11 mouse cellular contexts compared by ENCODE assay signal in the genomic region with DNA sequence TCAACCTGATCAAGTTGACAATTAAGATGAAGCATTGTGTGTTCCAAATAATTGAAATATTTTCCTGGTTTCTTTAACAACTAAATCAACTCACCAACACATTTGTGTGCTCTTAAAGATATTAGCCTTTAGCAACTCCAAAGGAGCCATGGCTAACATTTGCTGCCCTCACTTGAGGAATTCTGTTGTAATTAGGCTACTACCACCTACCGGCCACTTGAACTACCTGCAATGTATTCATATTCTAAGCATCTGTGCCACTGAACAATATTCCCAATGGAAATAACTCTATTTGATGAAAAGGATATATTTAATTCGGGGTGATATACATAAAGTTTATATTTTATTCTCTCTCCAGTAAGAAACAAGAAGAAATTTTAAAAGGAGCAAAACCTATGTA.
DNase-seq lines count a peak whose midpoint lies in the region; ATAC-seq and TF ChIP-seq lines count a peak whose summit lies in the region.
"Had no signal": no experiment of that assay in that cellular context is flagged by ENCODE, and none has a peak within 500 bp of the region (broad histone marks: within the 10 kb centered on the region; RNA-seq: fewer than 3 reads in every experiment).

No protein-coding gene starts in this region.

- ATAC-seq in hindbrain, embryonic 11.5 days (ENCODE audit: low FRiP score), result no peak
- no peak for ATAC-seq in midbrain, postnatal 0 days (ENCODE audit: low FRiP score)
- ATAC-seq in midbrain, embryonic 16.5 days, result no peak
- ATAC-seq in stomach, postnatal 0 days (ENCODE audit: low FRiP score, low TSS enrichment), result no peak
- ATAC-seq in liver, embryonic 12.5 days, result no peak
- ATAC-seq: forebrain, embryonic 13.5 days had no signal

- 38% methylated on average over 2 of the region's 2 CpGs for WGBS in hindbrain, embryonic 11.5 days
- WGBS in hindbrain, embryonic 10.5 days, result 26% methylated on average over 2 of the region's 2 CpGs
- WGBS in midbrain, postnatal 0 days, result 33% methylated on average over 2 of the region's 2 CpGs
- 29% methylated on average over 2 of the region's 2 CpGs for WGBS in midbrain, embryonic 16.5 days
- 33% methylated on average over 2 of the region's 2 CpGs for WGBS in cerebellum, adult 2 months
- WGBS in stomach, postnatal 0 days, result 32% methylated on average over 2 of the region's 2 CpGs
- 17% methylated on average over 2 of the region's 2 CpGs for WGBS in liver, embryonic 12.5 days (ENCODE audit: insufficient replicate concordance)

- no peaks in the 10 kb centered on the region for H3K27me3 ChIP-seq in hindbrain, embryonic 11.5 days (ENCODE audit: control insufficient read depth, insufficient read depth, low read length)
- H3K27me3 ChIP-seq in hindbrain, embryonic 10.5 days (ENCODE audit: insufficient read depth, poor library complexity, severe bottlenecking), result no peaks in the 10 kb centered on the region
- no peaks in the 10 kb centered on the region for H3K27me3 ChIP-seq in midbrain, postnatal 0 days (ENCODE audit: insufficient read depth, low read length)
- no peaks in the 10 kb centered on the region for H3K27me3 ChIP-seq in midbrain, embryonic 16.5 days (ENCODE audit: control insufficient read depth, insufficient read depth, low read depth, low read length)
- no peaks in the 10 kb centered on the region for H3K27me3 ChIP-seq in cerebellum, adult 2 months (ENCODE audit: control insufficient read depth, insufficient read depth, low read length)
- no peaks in the 10 kb centered on the region for H3K27me3 ChIP-seq in stomach, postnatal 0 days (ENCODE audit: control insufficient read depth, insufficient read depth, low read length)
- no peaks in the 10 kb centered on the region for H3K27me3 ChIP-seq in liver, embryonic 12.5 days (replicated peaks)
- H3K27me3 ChIP-seq: forebrain, embryonic 13.5 days; heart, embryonic 15.5 days had no signal

- H3K9ac ChIP-seq in hindbrain, embryonic 11.5 days (ENCODE audit: low read depth, low read length), result no peak overlapping the region
- no peak overlapping the region for H3K9ac ChIP-seq in midbrain, postnatal 0 days (replicated peaks; ENCODE audit: low read length, poor library complexity, severe bottlenecking)
- H3K9ac ChIP-seq in midbrain, embryonic 16.5 days (ENCODE audit: low read depth, low read length), result no peak overlapping the region
- no peak overlapping the region for H3K9ac ChIP-seq in stomach, postnatal 0 days (ENCODE audit: low read length)
- no peak overlapping the region for H3K9ac ChIP-seq in liver, embryonic 12.5 days
- H3K9ac ChIP-seq: forebrain, embryonic 13.5 days; heart, embryonic 15.5 days; liver, embryonic 14.5 days had no signal

- no peak for TF ChIP-seq POLR2A in cerebellum, adult 2 months (IDR thresholded peaks at IDR 0.05; ENCODE audit: borderline replicate concordance, insufficient read depth, low read length)

- H3K4me2 ChIP-seq in hindbrain, embryonic 11.5 days (replicated peaks; ENCODE audit: low read depth, low read length), result no peak overlapping the region
- no peak overlapping the region for H3K4me2 ChIP-seq in midbrain, postnatal 0 days (ENCODE audit: low read depth, low read length, poor library complexity, severe bottlenecking)
- H3K4me2 ChIP-seq in midbrain, embryonic 16.5 days (ENCODE audit: low read length), result no peak overlapping the region
- H3K4me2 ChIP-seq in stomach, postnatal 0 days (replicated peaks; ENCODE audit: low read depth), result no peak overlapping the region
- H3K4me2 ChIP-seq in liver, embryonic 12.5 days, result no peak overlapping the region
- H3K4me2 ChIP-seq: forebrain, embryonic 13.5 days; heart, embryonic 15.5 days had no signal

- no peak overlapping the region for H3K27ac ChIP-seq in hindbrain, embryonic 11.5 days (ENCODE audit: low read depth, low read length)
- H3K27ac ChIP-seq in hindbrain, embryonic 10.5 days, result no peak overlapping the region
- no peak overlapping the region for H3K27ac ChIP-seq in midbrain, postnatal 0 days (ENCODE audit: low read depth, low read length)
- no peak overlapping the region for H3K27ac ChIP-seq in midbrain, embryonic 16.5 days (ENCODE audit: low read length)
- H3K27ac ChIP-seq in cerebellum, adult 2 months (ENCODE audit: insufficient read depth, low read length), result no peak overlapping the region
- H3K27ac ChIP-seq in stomach, postnatal 0 days (replicated peaks), result no peak overlapping the region
- no peak overlapping the region for H3K27ac ChIP-seq in liver, embryonic 12.5 days
- H3K27ac ChIP-seq: forebrain, embryonic 13.5 days; heart, embryonic 15.5 days; liver, embryonic 14.5 days had no signal

- H3K36me3 ChIP-seq in hindbrain, embryonic 11.5 days (ENCODE audit: control insufficient read depth, insufficient read depth, low read length), result no peaks in the 10 kb centered on the region
- no peaks in the 10 kb centered on the region for H3K36me3 ChIP-seq in hindbrain, embryonic 10.5 days
- no peaks in the 10 kb centered on the region for H3K36me3 ChIP-seq in midbrain, postnatal 0 days (ENCODE audit: insufficient read depth, low read length)
- no peaks in the 10 kb centered on the region for H3K36me3 ChIP-seq in midbrain, embryonic 16.5 days (ENCODE audit: control insufficient read depth, insufficient read depth, low read length)
- no peaks in the 10 kb centered on the region for H3K36me3 ChIP-seq in stomach, postnatal 0 days (ENCODE audit: control insufficient read depth, insufficient read depth, low read length)
- H3K36me3 ChIP-seq in liver, embryonic 12.5 days, result no peaks in the 10 kb centered on the region
- H3K36me3 ChIP-seq: heart, embryonic 15.5 days had no signal

- no peaks in the 10 kb centered on the region for H3K4me1 ChIP-seq in hindbrain, embryonic 11.5 days (replicated peaks; ENCODE audit: control insufficient read depth, insufficient read depth, low read length)
- H3K4me1 ChIP-seq in hindbrain, embryonic 10.5 days (replicated peaks), result no peaks in the 10 kb centered on the region
- no peaks in the 10 kb centered on the region for H3K4me1 ChIP-seq in midbrain, postnatal 0 days (ENCODE audit: insufficient read depth, low read length)
- H3K4me1 ChIP-seq in midbrain, embryonic 16.5 days (ENCODE audit: control insufficient read depth, insufficient read depth, low read length), result no peaks in the 10 kb centered on the region
- H3K4me1 ChIP-seq in cerebellum, adult 2 months (ENCODE audit: control insufficient read depth, insufficient read depth, low read length), result no peaks in the 10 kb centered on the region; the same call in 1 of the 2 replicates
- H3K4me1 ChIP-seq in stomach, postnatal 0 days (replicated peaks; ENCODE audit: control insufficient read depth, insufficient read depth), result no peaks in the 10 kb centered on the region
- no peaks in the 10 kb centered on the region for H3K4me1 ChIP-seq in liver, embryonic 12.5 days
- H3K4me1 ChIP-seq: forebrain, embryonic 13.5 days; heart, embryonic 15.5 days had no signal

- no peak overlapping the region for H3K4me3 ChIP-seq in hindbrain, embryonic 11.5 days (ENCODE audit: low read depth, low read length)
- no peak overlapping the region for H3K4me3 ChIP-seq in hindbrain, embryonic 10.5 days
- no peak overlapping the region for H3K4me3 ChIP-seq in midbrain, postnatal 0 days (ENCODE audit: low read depth, low read length)
- H3K4me3 ChIP-seq in midbrain, embryonic 16.5 days (ENCODE audit: low read depth, low read length), result no peak overlapping the region
- H3K4me3 ChIP-seq in cerebellum, adult 2 months (replicated peaks; ENCODE audit: insufficient read depth, low read depth, low read length), result no peak overlapping the region
- no peak overlapping the region for H3K4me3 ChIP-seq in stomach, postnatal 0 days (ENCODE audit: low read depth, low read length)
- H3K4me3 ChIP-seq in liver, embryonic 12.5 days, result no peak overlapping the region
- H3K4me3 ChIP-seq: forebrain, embryonic 13.5 days; heart, embryonic 15.5 days had no signal

- H3K9me3 ChIP-seq in hindbrain, embryonic 11.5 days (ENCODE audit: control insufficient read depth, low read length), result no peaks in the 10 kb centered on the region
- H3K9me3 ChIP-seq in hindbrain, embryonic 10.5 days, result no peaks in the 10 kb centered on the region
- H3K9me3 ChIP-seq in midbrain, postnatal 0 days (ENCODE audit: low read length), result no peaks in the 10 kb centered on the region
- H3K9me3 ChIP-seq in midbrain, embryonic 16.5 days (replicated peaks; ENCODE audit: control insufficient read depth, low read length, poor library complexity, severe bottlenecking), result no peaks in the 10 kb centered on the region
- H3K9me3 ChIP-seq in stomach, postnatal 0 days (ENCODE audit: control insufficient read depth, low read length), result no peaks in the 10 kb centered on the region
- H3K9me3 ChIP-seq in liver, embryonic 12.5 days (replicated peaks), result no peaks in the 10 kb centered on the region
- H3K9me3 ChIP-seq: forebrain, embryonic 13.5 days; heart, embryonic 15.5 days had no signal

- TF ChIP-seq CTCF in midbrain, postnatal 0 days (IDR thresholded peaks at IDR 0.05), result peak; percentile 67
- peak; percentile 18 for TF ChIP-seq CTCF in cerebellum, adult 2 months (IDR thresholded peaks at IDR 0.05; ENCODE audit: borderline replicate concordance, insufficient read depth, low read depth, low read length)
- peak; percentile 79 for TF ChIP-seq CTCF in stomach, postnatal 0 days (IDR thresholded peaks at IDR 0.05; ENCODE audit: low read depth)

- DNase-seq in hindbrain, embryonic 11.5 days (ENCODE audit: low spot score), result peak; percentile 31
- no peak for DNase-seq in hindbrain, embryonic 10.5 days (ENCODE audit: low spot score)
- DNase-seq in midbrain, postnatal 0 days (ENCODE audit: low spot score), result peak; percentile 50
- DNase-seq in cerebellum, adult 2 months, result peak in 1 of 2 experiments; percentile 53
- DNase-seq in stomach, postnatal 0 days (ENCODE audit: low spot score), result no peak
- DNase-seq in gastrocnemius, adult 8-10 months (ENCODE audit: low spot score in 2 of 2), result no peak

- TF ChIP-seq EP300 in stomach, postnatal 0 days (optimal IDR thresholded peaks at IDR 0.05), result no peak

Comparison
In these comparisons a context has a peak if more than half of its experiments do, and no peak if none do; other contexts are left out.
1. DNase-seq: peak in hindbrain, embryonic 11.5 days (single experiment) and midbrain, postnatal 0 days (single experiment); none in hindbrain, embryonic 10.5 days (single experiment), stomach, postnatal 0 days (single experiment) and gastrocnemius, adult 8-10 months (0 of 2).
2. CTCF ChIP-seq: peak in every context shown above with its lines; median percentile 79 in stomach, postnatal 0 days; 67 in midbrain, postnatal 0 days; 18 in cerebellum, adult 2 months.